Mouse (Mus musculus): ENCODE measurements around the gene Alox12.
A peak's percentile ranks its signal among the peaks of the same experiment; 100 is the strongest.

Alox12 gene

GRCm38 (mm10) chr11:70254931-70255531, at the start of gene Alox12:
Gene Alox12 (minus strand): TSS chr11:70255353.
- DNase-seq (ENCODE audit: low spot score in 2 of 2), result no peak

GRCm38 (mm10) chr11:70302293-70302692, 47.1 kb upstream of the Alox12 start:
- no peak for DNase-seq (ENCODE audit: low spot score in 2 of 2)

GRCm38 (mm10) chr11:70297836-70298454, 42.8 kb upstream of the Alox12 start:
- DNase-seq (ENCODE audit: low spot score in 2 of 2), result no peak

GRCm38 (mm10) chr11:70297405-70297804, 42.3 kb upstream of the Alox12 start:
- DNase-seq (ENCODE audit: low spot score in 2 of 2), result no peak

- no peak for DNase-seq (ENCODE audit: low spot score in 2 of 2)
Measured at GRCm38 (mm10) chr11:70293881-70294280, 38.7 kb upstream of the Alox12 start.

- DNase-seq (ENCODE audit: low spot score in 2 of 2), result no peak
Measured at GRCm38 (mm10) chr11:70291235-70291634, 36.1 kb upstream of the Alox12 start.

- no peak for DNase-seq (ENCODE audit: low spot score in 2 of 2)
Measured at GRCm38 (mm10) chr11:70289236-70289635, 34.1 kb upstream of the Alox12 start.

GRCm38 (mm10) chr11:70288102-70288501, 32.9 kb upstream of the Alox12 start:
- DNase-seq (ENCODE audit: low spot score in 2 of 2), result no peak

GRCm38 (mm10) chr11:70285686-70286085, 30.5 kb upstream of the Alox12 start:
- no peak for DNase-seq (ENCODE audit: low spot score in 2 of 2)

GRCm38 (mm10) chr11:70284757-70285156, 29.6 kb upstream of the Alox12 start:
- no peak for DNase-seq (ENCODE audit: low spot score in 2 of 2)

- DNase-seq (ENCODE audit: low spot score in 2 of 2), result no peak
Measured at GRCm38 (mm10) chr11:70283666-70284065, 28.5 kb upstream of the Alox12 start.

- no peak for DNase-seq (ENCODE audit: low spot score in 2 of 2)
Measured at GRCm38 (mm10) chr11:70280441-70280840, 25.3 kb upstream of the Alox12 start.

- DNase-seq (ENCODE audit: low spot score in 2 of 2), result no peak
Measured at GRCm38 (mm10) chr11:70278961-70279360, 23.8 kb upstream of the Alox12 start.

GRCm38 (mm10) chr11:70271641-70272040, 16.5 kb upstream of the Alox12 start:
- no peak for DNase-seq (ENCODE audit: low spot score in 2 of 2)

- no peak for DNase-seq (ENCODE audit: low spot score in 2 of 2)
Measured at GRCm38 (mm10) chr11:70266405-70266804, 11.3 kb upstream of the Alox12 start.

GRCm38 (mm10) chr11:70265819-70266218, 10.7 kb upstream of the Alox12 start:
- no peak for DNase-seq (ENCODE audit: low spot score in 2 of 2)

GRCm38 (mm10) chr11:70265252-70265651, 10.1 kb upstream of the Alox12 start:
- DNase-seq (ENCODE audit: low spot score in 2 of 2), result no peak

- no peak for DNase-seq (ENCODE audit: low spot score in 2 of 2)
Measured at GRCm38 (mm10) chr11:70259035-70259434, 3.9 kb upstream of the Alox12 start.

GRCm38 (mm10) chr11:70254337-70254736, 816 bp downstream of the Alox12 start:
- DNase-seq (ENCODE audit: low spot score in 2 of 2), result no peak

- no peak for DNase-seq (ENCODE audit: low spot score in 2 of 2)
Measured at GRCm38 (mm10) chr11:70251853-70252252, 3.3 kb downstream of the Alox12 start.

- DNase-seq (ENCODE audit: low spot score in 2 of 2), result no peak
Measured at GRCm38 (mm10) chr11:70250150-70250549, 5.0 kb downstream of the Alox12 start.

- peak; percentile 71 to 90 for DNase-seq (ENCODE audit: low spot score in 2 of 2)
Measured at GRCm38 (mm10) chr11:70247136-70247845, 7.9 kb downstream of the Alox12 start.

- DNase-seq (ENCODE audit: low spot score in 2 of 2), result no peak
Measured at GRCm38 (mm10) chr11:70242591-70242990, 12.6 kb downstream of the Alox12 start.

Measured in spleen, postnatal 4 days (tissue).